Mouse (Mus musculus) forebrain, embryonic 16.5 days (tissue): Measurements from ENCODE around the gene Ppm1b. TPM values are rescaled to one million over a fixed set of nuclear protein-coding genes. Genes with fewer than 3 reads are reported as not detected.

Source experiments
- ATAC-seq: fragments of 200-750 bp; cut with Nextera tagmentation; 2 replicates; pipeline ENCODE4 v1.8.0; 2017; ENCODE audit warnings: mild to moderate bottlenecking, moderate library complexity
- H3K27ac ChIP-seq: fragments of 300-500 bp; sonication (generic); 2 replicates; pipeline ENCODE4 v1.5.1; 2014; ENCODE audit warnings: low read length, control low read depth
- H3K27me3 ChIP-seq: fragments of 300-500 bp; sonication (generic); replicated peaks from 2 replicates; pipeline ENCODE4 v1.6.1; 2014; ENCODE audit warnings: low read length; ENCODE audit not compliant: control insufficient read depth, insufficient read depth
- H3K36me3 ChIP-seq: fragments of 300-500 bp; sonication (generic); 2 replicates; pipeline ENCODE4 v1.6.1; 2014; ENCODE audit not compliant: control insufficient read depth, insufficient read depth
- H3K4me1 ChIP-seq: fragments of 300-500 bp; sonication (generic); replicated peaks from 2 replicates; pipeline ENCODE4 v1.6.1; 2014; ENCODE audit warnings: low read length; ENCODE audit not compliant: control insufficient read depth, insufficient read depth
- H3K4me2 ChIP-seq: fragments of 300-500 bp; sonication (generic); 2 replicates; pipeline ENCODE4 v1.6.1; 2014; ENCODE audit warnings: mild to moderate bottlenecking, low read length, control low read depth
- H3K4me3 ChIP-seq: fragments of 300-500 bp; sonication (generic); replicated peaks from 2 replicates; pipeline ENCODE4 v1.5.1; 2014; ENCODE audit warnings: mild to moderate bottlenecking, low read length, control low read depth
- H3K9ac ChIP-seq: fragments of 300-500 bp; sonication (generic); replicated peaks from 2 replicates; pipeline ENCODE4 v1.6.1; 2014; ENCODE audit warnings: low read depth, low read length, control low read depth
- H3K9me3 ChIP-seq: fragments of 300-500 bp; sonication (generic); 2 replicates; pipeline ENCODE4 v1.6.1; 2016; ENCODE audit warnings: low read length; ENCODE audit not compliant: control insufficient read depth
- WGBS: fragments of 180-500 bp; shearing (Covaris S2); extraction: QIAGEN DNeasy Blood & Tissue Kit; methylation state at CpG from one replicate; pipeline ENCODE4 v1.1.7; 2014; 5-methylcytosine and 5-hydroxymethylcytosine counted together
- polyA plus RNA-seq: library from polyadenylated mRNA; unstranded; fragments of >200 nt; fragmentation: Nextera tagmentation; extraction: Ambion mirVana; gene quantifications from 2 replicates; pipeline ENCODE4 v1.2.1, GENCODE M21; 2015

Gene Ppm1b
- polyA plus RNA-seq, 1 experiment from 2014 or later = 85.5 TPM

DNA sequence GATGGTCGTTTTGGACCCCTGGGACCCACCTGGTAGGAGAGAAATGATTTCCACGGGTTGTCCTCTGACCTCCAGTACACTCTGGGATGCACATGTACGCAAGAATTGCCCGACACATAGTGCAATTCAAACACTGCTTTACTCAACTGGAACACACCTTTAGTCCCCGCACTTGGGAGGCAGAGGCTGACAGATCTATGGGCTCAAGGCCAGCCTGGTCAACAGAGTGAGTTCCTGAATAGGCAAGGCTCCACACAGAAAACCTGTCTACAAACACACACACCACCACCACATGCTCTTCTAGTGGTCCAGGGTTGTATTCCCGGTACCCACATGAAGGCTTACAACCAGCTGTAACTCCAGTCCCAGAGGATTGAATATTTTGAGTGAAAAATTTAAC lies 68.6 kb downstream of the Ppm1b start:
- H3K27me3 ChIP-seq = no peaks in the 10 kb centered on the region
- no peaks in the 10 kb centered on the region for H3K9me3 ChIP-seq
- ATAC-seq = no peak
- H3K36me3 ChIP-seq = no peaks in the 10 kb centered on the region
- H3K9ac ChIP-seq = no peak overlapping the region
- no peak overlapping the region for H3K4me2 ChIP-seq
- no peak overlapping the region for H3K4me3 ChIP-seq
- no peak overlapping the region for H3K27ac ChIP-seq
- H3K4me1 ChIP-seq = no peaks in the 10 kb centered on the region
- WGBS = 95% methylated on average over 6 of the region's 6 CpGs

GRCm38 (mm10) chr17:85026436-85026835 lies 69.9 kb downstream of the Ppm1b start:
- no peaks in the 10 kb centered on the region for H3K36me3 ChIP-seq
- no peaks in the 10 kb centered on the region for H3K4me1 ChIP-seq
- 93% methylated on average over 6 of the region's 6 CpGs for WGBS
- H3K9ac ChIP-seq = no peak overlapping the region
- H3K9me3 ChIP-seq = no peaks in the 10 kb centered on the region
- H3K4me2 ChIP-seq = no peak overlapping the region
- H3K4me3 ChIP-seq = no peak overlapping the region
- ATAC-seq = no peak
- H3K27me3 ChIP-seq = no peaks in the 10 kb centered on the region
- no peak overlapping the region for H3K27ac ChIP-seq

- H3K27me3 ChIP-seq = no peaks in the 10 kb centered on the region
- no peaks in the 10 kb centered on the region for H3K9me3 ChIP-seq
- 92% methylated on average over 3 of the region's 3 CpGs for WGBS
- H3K9ac ChIP-seq = no peak overlapping the region
- H3K4me3 ChIP-seq = no peak overlapping the region
- H3K4me2 ChIP-seq = no peak overlapping the region
- no peaks in the 10 kb centered on the region for H3K4me1 ChIP-seq
- no peak for ATAC-seq
- H3K27ac ChIP-seq = no peak overlapping the region
- H3K36me3 ChIP-seq = no peaks in the 10 kb centered on the region
These were observed 70.7 kb downstream of the Ppm1b start for GRCm38 (mm10) chr17:85027247-85027646.

DNA sequence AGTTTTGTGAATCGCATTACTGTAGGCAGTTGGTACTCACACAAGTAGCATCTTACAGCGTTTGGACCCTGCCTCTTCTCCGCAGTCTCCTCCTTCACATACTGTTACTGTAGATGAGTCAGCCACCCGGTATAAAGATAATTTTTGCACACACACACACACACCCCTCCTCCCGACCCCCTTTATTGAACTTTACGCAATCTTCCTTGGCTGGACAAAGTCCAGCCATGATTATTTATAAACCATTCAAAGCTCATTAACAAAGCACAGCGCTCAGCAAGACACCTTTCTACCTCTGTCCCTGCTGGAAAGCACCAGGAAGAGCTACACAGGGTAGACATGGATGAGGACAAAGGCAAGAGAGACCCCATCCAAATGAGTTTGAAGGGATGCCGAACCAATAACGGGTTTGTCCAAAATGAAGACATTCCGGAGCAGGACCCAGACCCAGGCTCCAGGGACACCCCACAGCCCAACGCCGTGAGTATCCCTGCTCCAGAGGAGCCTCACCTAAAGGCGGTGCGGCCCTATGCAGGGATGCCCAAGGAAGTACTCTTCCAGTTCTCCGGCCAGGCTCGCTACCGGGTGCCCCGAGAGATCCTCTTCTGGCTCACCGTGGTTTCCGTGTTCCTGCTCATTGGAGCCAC lies 71.7 kb downstream of the Ppm1b start, which contains the start of gene Slc3a1:
Slc3a1 (plus strand) TSS at position 284 of the 647 bp plus-strand sequence.
- Histone ChIP-seq H3K9me3 (no peaks in the 10 kb centered on the region), H3K4me3 (no peak within 1 kb of the TSS), H3K4me1 (no peaks in the 10 kb centered on the region), H3K9ac (no peak within 1 kb of the TSS), H3K4me2 (no peak within 1 kb of the TSS), H3K36me3 (no peaks in the 10 kb centered on the region), H3K27ac (no peak within 1 kb of the TSS), H3K27me3 (no peaks in the 10 kb centered on the region)
- WGBS = 77% methylated on average over 20 of the region's 20 CpGs
- no peak for ATAC-seq

GRCm38 (mm10) chr17:85028797-85029196 lies 72.3 kb downstream of the Ppm1b start:
- H3K36me3 ChIP-seq = no peaks in the 10 kb centered on the region
- no peak overlapping the region for H3K27ac ChIP-seq
- no peak for ATAC-seq
- H3K4me3 ChIP-seq = no peak overlapping the region
- WGBS = 96% methylated on average over 10 of the region's 10 CpGs
- no peak overlapping the region for H3K4me2 ChIP-seq
- H3K9ac ChIP-seq = no peak overlapping the region
- no peaks in the 10 kb centered on the region for H3K4me1 ChIP-seq
- H3K27me3 ChIP-seq = no peaks in the 10 kb centered on the region
- H3K9me3 ChIP-seq = no peaks in the 10 kb centered on the region

- H3K4me3 ChIP-seq = no peak overlapping the region
- WGBS = 78% methylated on average over 5 of the region's 5 CpGs
- no peaks in the 10 kb centered on the region for H3K9me3 ChIP-seq
- H3K27me3 ChIP-seq = no peaks in the 10 kb centered on the region
- H3K9ac ChIP-seq = no peak overlapping the region
- H3K4me1 ChIP-seq = 0 out of 2 replicates have a peak, but pooled peaks cover 3% of the 10 kb centered on the region
- no peaks in the 10 kb centered on the region for H3K36me3 ChIP-seq
- no peak overlapping the region for H3K27ac ChIP-seq
- ATAC-seq = no peak
- no peak overlapping the region for H3K4me2 ChIP-seq
These were observed 74.1 kb downstream of the Ppm1b start for GRCm38 (mm10) chr17:85030651-85031050.

DNA sequence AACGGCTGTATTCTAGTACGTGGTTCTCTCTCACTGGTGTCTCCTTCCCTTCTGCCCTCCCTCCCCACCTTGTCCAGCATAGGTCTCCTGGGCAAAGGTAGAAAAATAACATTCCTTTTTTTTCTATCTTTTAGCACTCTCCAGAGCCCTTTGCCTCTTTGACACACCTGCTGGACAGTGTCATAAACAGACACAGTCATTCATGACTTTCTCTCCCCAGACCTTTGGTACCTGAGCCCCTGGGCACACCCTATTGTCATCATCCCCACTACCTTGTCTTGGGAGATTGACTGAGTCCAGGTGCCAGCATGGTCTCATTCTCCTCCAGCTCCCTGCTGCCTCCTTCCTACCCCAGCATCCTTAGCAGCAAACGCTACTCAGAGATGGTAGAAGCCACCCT lies 76.5 kb downstream of the Ppm1b start:
- 0 out of 2 replicates have a peak, but pooled peaks cover 3% of the 10 kb centered on the region for H3K4me1 ChIP-seq
- H3K9me3 ChIP-seq = no peaks in the 10 kb centered on the region
- ATAC-seq = no peak
- no peaks in the 10 kb centered on the region for H3K36me3 ChIP-seq
- no peak overlapping the region for H3K4me2 ChIP-seq
- WGBS = 92% methylated on average over 3 of the region's 3 CpGs
- no peaks in the 10 kb centered on the region for H3K27me3 ChIP-seq
- H3K27ac ChIP-seq = no peak overlapping the region
- H3K4me3 ChIP-seq = no peak overlapping the region
- H3K9ac ChIP-seq = no peak overlapping the region

- ATAC-seq = no peak
- WGBS = 59% methylated on average over 11 of the region's 11 CpGs
- no peak overlapping the region for H3K4me2 ChIP-seq
- no peak overlapping the region for H3K27ac ChIP-seq
- no peaks in the 10 kb centered on the region for H3K27me3 ChIP-seq
- 0 out of 2 replicates have a peak, but pooled peaks cover 3% of the 10 kb centered on the region for H3K4me1 ChIP-seq
- no peaks in the 10 kb centered on the region for H3K9me3 ChIP-seq
- no peak overlapping the region for H3K4me3 ChIP-seq
- no peak overlapping the region for H3K9ac ChIP-seq
- H3K36me3 ChIP-seq = no peaks in the 10 kb centered on the region
These were observed 77.5 kb downstream of the Ppm1b start for GRCm38 (mm10) chr17:85034068-85034467.

DNA sequence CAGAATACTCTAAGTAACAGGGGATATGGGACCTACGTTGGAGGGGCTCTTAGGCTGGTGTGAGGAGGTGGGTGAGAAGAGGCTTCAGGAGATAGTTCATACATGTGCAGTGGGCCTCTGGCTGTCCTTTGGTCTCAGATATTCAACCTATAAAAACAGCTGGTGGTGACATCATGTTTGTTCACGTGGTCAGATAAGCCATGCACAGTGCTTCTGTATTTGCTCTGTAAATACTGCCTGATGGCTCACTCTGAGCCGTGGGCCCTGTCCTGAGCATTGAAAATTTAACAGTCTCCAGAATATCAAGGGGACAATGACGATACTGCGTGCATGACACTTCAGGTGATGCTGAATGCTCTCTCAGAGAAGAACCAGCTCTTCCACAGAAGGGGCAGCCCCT lies 81.3 kb downstream of the Ppm1b start:
- Histone ChIP-seq H3K27me3 (no peaks in the 10 kb centered on the region), H3K4me2 (no peak overlapping the region), H3K27ac (no peak overlapping the region), H3K4me1 (0 out of 2 replicates have a peak, but pooled peaks cover 3% of the 10 kb centered on the region), H3K4me3 (no peak overlapping the region), H3K36me3 (no peaks in the 10 kb centered on the region), H3K9me3 (no peaks in the 10 kb centered on the region), H3K9ac (no peak overlapping the region)
- no peak for ATAC-seq
- 84% methylated on average over 5 of the region's 5 CpGs for WGBS

DNA sequence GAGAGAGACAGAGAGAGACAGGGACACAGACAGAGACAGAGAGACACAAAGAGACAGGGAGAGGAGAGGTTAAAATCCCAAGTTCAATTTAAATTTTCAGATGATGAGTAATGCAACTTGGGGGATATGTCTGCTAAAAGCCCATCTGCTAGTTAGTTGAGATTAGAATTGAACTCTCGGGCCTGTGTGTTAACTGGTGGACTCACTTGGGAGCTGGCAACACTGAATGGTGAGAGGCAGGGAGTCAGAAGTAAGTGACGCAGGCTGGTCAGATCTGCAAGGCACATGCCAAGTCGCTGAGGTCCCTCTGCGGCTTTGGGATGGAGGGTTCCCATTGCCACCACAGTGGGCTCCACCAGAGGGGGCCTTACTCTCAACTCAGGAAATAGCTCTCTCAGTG lies 81.8 kb downstream of the Ppm1b start:
- H3K27ac ChIP-seq = no peak overlapping the region
- no peak overlapping the region for H3K4me2 ChIP-seq
- no peak for ATAC-seq
- no peak overlapping the region for H3K4me3 ChIP-seq
- no peak overlapping the region for H3K9ac ChIP-seq
- no peaks in the 10 kb centered on the region for H3K27me3 ChIP-seq
- 84% methylated on average over 4 of the region's 4 CpGs for WGBS
- no peaks in the 10 kb centered on the region for H3K9me3 ChIP-seq
- H3K36me3 ChIP-seq = no peaks in the 10 kb centered on the region
- 0 out of 2 replicates have a peak, but pooled peaks cover 3% of the 10 kb centered on the region for H3K4me1 ChIP-seq
